Mouse (Mus musculus) retina, postnatal 7 days (tissue): Measurements from ENCODE around the gene Xpnpep1.

Experiments
- DNase-seq: peaks from one replicate; pipeline ENCODE4 v3.0.0-alpha.2; 2012; ENCODE audit warnings: low read depth, low spot score

Gene Xpnpep1

DNA sequence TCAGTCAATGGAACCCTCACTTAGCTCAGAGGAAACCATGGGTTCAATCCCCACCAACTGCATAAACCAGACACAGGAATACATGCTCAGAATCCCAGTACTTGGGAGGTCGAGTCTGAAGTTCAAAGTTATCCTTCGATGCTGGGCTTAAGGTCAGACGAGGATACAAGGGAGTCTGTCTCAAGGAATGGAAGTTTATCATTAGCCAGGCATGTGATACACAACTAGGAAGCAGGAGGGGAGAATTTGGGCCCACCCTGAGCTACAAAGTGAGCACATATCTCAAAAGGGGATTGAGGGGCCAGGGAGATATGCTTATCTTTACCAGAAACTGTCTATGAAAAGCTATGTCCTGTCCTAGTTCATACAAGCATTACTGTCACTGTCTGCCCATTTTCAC lies 7.4 kb downstream of the Xpnpep1 start:
- DNase-seq: no peak

DNA sequence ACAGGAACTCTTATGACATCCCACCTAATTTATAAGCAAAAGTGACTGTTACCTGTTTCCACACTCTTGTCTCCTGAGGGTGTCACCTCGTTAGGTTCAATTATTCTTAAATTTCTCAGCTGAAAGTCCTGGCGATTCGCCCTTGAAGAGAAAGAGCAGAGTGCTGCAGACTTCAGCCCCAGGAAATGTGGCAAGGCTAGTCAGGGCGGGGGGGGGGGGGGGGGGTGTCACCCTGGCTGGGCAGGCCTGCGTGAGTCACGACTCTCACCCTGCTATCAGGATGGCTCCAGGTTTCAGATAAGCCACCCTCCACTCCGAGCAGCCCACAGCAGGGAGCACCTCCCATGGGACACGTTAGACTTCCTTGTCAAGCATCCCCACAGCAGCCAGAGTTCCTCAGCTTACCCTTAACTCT lies 8.1 kb downstream of the Xpnpep1 start:
- DNase-seq: no peak

DNA sequence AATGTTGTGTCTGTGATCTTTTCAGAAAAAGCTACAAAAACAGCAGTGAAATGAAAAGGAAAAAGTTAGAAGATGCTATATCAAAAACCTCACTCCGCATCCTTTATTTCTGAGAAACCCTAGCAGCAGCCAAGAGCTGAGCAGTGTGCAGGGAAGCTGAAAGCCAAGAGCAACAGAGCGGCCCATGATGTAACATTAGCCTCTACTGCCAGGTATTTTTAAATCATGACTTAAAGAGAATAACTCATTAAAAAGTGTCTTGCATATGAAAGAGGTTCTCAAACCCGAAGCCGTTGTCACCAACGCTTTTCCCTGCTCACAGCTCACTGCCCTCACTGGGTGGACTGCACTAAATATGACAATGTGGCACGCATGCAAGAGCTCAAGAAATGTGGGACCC lies 9.7 kb downstream of the Xpnpep1 start:
- DNase-seq: no peak

DNA sequence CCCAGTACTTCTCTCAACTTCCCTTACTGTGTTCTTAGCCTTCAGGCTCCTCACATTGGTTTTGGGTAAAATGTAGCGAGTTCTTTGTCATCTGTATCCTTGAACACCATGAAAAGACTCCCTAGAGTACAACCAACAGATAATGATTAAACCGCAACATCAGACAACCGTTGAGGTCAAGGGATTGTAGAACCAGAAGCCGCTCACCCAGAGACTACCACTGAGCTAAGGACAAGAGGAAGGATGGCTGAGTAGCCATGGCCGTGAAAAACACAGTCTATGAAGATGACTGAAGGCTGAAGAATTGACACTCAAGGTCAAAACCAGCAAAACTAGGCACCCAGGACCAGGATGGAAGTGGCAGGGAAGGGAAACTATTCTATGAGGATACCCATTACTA lies 10.3 kb downstream of the Xpnpep1 start:
- DNase-seq: no peak

DNA sequence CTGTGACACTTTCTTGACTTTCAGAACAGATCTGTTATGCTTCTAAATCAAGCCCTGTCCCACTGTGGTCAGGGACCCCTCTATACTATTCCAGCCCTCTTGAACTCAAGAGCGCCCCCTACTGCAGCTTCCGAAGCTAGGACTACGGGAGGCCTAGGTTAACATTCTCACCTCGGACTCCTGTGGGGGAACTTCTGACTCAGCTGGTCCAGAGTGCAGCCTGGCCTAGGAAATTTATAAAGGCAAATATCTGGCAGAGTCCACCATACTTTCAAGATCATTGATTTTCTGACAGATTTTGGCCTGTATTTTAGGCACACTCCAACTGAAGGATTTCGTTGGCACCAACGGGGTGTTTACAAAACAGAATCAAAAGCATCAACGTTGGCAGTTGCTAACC lies 11.0 kb downstream of the Xpnpep1 start:
- no peak for DNase-seq

DNA sequence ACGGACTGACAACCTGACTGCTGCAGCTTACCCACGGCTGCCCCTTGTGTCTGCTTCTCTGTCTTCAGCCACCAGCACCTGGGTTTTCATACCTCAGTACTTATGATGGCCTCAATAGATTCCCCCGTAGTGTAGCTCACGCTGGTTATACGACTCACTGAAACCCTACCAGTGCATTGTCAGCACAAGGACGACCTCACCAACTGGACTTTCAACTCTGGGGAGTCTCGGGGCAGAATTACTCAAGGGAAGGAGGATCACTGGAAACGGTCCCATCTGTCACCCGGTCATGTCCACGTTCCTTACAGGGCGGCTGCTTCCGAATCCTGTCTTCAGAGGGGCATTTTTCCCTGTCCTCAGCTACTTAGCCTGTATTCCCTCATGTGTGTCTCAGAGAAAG lies 11.8 kb downstream of the Xpnpep1 start:
- DNase-seq: no peak

DNA sequence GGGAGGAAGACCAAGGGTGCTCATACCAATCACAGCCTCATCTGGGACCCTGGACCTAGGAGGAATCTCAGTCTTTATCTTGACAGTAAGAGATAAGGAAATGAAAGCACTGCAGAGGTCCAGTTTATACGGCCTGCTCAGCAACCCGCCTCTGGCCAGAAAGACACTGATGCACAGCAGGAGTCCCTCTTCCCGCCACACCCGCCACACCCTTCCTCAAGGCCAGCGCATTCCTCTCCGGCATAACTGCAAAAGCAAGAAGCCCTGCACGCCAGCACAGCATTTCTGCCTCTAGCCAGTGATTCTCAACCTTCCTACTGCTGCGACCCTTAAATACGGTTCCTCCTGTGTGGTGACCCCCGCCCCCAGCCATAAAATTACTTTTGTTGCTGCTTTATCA lies 16.8 kb downstream of the Xpnpep1 start:
- DNase-seq: no peak

DNA sequence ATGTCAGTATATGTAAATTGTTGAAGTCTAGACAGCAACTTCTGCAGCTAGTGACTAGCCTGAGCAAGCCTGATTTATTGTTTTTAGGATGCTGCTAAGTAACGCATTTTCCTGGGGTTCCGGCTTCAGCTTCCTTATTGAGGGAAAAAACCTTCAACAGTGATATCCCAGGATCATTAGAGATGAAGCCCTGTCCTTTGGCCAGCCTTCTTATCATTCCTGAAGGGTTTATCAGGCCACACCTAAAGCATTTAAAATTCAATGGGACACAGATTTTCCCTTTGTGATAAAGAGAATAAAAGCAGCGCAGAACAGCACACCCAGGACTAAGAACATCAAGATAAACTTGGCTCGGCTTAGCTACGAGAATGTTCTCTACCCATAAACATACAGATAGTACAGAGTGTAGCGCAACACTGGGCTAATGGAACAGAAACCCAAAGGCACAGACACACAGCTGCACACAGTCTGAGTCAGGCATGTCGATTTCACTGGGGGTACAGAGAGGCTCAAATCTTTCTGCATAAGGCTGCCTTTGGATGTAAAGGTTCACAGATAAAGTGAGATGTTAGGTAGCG lies 17.9 kb downstream of the Xpnpep1 start:
- no peak for DNase-seq

DNA sequence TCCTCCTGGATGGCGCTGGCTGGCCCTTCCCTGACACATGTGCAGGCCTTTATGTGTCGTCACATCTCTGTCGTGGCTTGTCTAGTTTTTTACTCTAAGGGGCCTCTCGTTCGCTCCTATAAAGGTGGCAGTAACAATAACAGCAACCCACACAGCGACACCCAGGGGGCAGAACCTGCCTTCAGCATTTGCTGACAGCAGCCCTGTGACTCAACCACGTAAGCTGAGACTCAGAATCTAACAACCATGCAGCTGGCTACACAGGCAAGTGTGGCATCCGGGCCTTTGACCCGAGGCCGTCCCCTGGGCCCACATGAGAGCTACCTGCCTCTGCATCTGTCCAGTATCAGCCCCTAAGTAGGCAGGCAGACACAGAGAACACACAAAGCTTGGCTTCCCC lies 18.5 kb downstream of the Xpnpep1 start:
- no peak for DNase-seq

DNA sequence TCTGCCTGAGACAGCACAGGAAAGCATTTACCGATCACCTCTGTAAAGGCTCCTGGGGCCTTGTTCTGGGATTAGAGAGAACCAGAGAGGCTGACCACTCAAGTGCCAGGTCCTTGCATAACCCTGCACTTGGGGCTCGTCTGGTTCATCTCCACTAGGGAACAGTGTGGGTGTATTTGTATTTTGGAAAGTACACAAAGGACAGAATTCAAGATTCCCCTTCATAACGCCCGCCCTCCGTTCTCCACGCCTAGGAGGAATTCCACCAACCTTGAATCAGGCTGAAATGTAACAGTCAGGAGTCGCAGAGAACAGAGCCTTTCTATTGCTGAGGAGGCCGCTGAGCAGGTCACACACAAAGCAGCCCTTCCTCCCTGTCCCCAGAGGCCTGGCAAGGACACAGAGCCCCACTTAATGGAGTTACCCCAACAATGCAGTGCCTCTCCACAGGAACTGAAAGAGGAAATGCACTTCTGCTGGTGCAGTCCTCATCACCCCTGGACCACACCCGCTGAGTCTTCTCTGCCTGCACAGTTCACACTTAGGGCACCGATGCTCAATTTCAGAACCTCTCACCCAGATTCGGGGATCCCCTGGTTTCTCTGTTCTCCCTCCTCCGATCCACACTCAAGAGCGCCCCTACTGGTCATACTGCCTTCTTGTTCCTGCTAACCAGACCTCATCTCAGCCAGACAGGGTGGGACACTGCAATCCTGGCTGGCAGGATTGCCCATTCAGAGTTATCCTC lies 20.1 kb downstream of the Xpnpep1 start:
- peak; percentile 31 for DNase-seq

DNA sequence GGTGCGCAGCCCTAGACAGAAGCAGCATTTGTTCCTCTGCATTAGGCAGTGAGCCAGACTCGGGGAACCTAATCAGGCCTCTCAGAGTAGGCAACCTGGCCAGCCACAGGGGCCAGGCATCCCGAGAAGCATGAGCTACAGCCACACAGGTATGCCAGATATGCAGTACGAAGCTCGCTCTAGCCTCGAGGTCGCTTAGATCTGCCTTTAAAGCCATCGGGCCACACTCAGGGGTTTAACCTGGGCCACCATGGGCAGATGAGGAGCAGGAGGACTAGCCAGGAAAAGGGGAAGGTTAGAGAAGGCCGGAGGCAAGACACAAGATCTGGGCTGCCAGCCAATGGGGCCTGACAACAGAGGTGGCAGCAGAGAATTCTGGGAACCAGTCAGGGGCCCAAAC lies 22.1 kb downstream of the Xpnpep1 start:
- DNase-seq: no peak

DNA sequence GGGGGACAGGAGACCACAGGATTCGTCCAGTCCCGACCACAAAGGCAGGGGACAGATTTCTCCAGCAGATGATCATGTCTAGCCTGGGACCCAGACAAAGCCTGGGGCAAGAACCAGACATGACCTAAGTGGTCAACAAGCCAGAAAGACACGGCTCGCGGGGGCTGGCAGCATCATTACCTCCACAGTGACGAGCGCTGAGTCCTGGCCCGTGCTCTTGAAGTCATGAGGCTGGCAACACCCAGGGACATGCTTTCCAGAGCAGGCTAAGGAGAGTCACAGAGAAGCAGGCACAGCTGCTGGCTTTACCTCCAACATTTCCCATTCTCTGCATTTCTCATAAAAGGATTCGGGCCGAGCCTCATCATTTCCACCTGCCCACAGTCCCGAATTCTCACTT lies 22.8 kb downstream of the Xpnpep1 start:
- DNase-seq: no peak

DNA sequence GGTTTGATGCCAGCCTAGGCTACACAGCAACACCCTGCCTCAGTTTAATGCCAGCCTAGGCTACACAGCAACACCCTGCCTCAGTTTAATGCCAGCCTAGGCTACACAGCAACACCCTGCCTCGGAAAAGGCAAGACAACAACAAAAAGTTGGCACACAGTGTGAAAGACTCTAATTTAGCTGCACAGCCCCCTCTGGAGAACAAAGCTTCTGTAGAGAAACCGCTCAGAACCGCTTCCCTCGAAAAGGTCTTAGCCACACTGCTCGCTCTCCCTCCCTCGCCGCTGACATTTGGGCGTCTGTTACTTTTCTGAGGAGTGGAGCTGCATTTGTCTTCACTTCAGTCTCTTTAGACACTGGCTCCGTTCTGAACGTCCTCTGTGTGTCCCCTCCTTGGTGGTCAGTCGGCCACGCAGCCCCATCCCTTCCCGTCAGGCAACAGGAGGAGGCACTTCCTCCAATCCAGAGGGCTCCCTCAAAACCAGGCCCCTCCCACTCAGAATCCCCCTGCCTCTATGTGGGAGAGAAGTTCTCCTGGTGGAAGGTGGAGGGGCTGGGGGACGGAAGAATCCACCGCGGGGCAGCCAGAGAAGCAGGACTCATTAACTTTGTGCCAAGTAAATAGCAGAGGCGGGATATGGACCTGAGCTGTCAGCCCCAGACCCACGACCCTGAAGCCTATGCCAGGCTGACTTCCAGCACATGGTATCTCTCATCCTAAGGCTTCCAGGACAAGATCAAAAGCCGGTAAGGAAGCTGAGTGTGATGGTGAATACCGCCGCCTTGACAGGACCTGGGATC lies 24.9 kb downstream of the Xpnpep1 start:
- no peak for DNase-seq

DNA sequence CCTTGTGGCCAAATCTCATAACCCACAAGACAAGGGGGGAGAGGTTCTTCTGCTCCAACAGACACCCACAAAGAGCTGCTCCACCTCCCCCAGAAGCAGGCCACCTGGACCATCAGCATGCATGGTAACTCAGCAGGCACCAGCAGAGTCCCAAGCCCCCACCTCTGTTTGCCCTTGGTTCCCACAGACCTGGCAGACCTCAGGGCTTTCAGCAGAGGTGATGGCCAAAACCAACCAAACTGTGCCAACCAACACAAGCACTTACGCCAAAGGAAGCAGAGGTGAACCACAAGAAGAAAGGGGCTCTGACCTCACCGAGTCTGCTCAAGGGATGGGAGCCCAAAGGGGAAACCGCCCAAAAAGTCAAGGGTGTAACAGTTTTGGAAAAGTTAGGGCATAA lies 26.3 kb downstream of the Xpnpep1 start:
- no peak for DNase-seq

DNA sequence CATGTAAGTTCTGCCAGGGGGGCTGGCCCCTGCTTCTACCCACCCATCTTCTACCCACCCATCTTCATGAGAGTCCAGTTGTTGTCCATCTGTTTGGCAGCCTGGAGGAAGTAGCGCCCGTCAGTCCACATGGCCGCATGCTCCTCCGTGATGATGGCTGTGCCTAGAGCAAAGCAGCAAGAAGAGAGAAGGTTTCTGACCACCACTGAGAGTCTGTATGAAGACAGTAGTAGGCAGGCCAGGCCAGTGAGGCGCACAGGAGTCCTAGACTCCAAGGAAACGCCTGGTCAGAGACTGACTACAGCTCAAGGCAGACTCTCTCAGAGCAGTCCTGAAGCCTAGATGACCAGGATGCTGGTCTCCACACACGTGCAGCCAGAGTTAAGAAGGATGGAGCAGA lies 26.7 kb downstream of the Xpnpep1 start:
- DNase-seq: no peak

DNA sequence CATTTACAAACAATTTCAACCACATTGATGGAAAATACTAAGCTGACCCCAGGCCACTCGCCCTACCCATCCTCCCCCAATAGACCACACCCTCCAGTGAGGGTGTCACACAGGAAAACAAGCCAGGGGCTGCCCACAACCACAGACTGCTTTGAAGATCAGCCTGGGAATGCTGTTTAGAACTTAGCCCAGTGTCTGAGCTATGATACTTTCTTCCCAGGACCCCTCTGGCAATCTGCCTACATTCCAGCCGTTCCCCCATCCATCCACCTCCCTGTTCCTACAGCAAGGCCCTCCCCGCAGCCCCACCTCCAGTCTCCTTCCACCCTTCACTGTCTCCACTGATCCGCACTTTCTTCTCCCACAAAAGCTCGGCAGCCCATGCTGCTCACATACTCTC lies 29.1 kb downstream of the Xpnpep1 start:
- DNase-seq: no peak

DNA sequence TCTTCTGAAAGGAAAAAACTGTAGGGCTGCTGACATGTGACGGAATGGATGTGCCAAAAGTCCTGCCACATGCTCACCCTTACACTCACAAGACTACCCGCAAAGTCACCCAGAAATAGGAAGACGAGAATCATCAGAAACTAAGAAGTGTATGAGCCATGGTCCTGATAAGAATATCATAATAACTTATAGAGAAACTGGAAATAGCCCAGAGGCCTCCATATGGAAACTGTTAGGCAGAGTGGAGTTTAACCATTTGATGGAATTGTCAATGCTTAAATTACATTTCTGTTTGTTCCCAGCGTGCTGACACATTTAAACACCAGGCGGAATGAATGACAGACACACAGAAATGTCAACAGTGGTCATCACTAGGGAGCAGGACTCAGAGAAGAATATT lies 31.1 kb downstream of the Xpnpep1 start:
- no peak for DNase-seq

DNA sequence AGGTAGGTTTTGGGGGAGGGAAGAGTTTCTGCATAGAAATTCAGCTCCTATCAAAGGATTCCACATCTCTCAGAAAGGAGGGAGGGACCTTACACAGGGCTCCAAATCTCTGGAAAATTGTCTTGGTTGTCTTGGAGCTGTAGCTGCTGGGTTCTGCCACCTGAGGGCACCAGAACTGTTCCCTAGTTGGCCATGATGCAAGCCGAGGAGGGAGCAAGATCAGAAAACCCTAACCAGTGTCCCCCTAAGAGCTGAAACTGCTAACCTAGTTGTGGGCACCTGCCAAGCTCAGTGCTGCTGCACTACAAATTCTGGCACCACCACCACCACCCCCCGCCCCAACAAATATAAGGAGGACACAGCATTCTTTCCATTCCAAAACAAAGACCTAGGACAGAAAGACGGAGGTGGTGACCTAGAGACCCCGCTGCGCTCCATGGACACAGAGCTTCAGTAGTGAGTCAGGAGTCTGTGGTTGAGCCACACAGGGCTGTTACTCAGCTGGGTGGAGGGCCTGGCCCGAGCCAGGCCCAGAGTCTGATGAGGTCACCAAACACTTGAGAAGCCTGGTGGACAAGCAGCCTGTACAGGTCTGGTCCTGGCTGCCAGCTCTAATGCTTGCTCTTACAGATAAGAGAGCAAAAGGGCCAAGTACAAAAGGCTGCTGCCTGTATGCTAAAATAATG lies 31.9 kb downstream of the Xpnpep1 start:
- DNase-seq: peak; percentile 33

DNA sequence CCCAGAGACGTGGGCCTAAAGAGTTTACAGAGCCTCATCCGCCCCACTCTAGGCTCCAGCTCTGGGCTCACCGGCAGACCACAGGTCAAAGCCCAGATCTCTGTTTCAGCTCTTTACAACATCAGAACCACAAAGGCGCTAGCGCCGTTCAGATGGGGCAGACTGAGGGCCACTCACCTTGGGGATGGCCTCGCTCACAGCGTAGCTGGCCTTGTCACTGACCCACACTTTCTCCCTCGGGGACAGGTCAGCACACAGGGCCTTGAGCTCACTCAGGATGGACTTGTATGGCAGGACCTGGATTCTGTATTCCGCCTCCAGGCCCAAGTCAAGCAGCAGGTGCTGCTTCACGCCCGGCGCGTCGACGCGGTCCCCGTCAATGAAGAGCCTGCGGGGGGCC lies 34.0 kb downstream of the Xpnpep1 start:
- no peak for DNase-seq

DNA sequence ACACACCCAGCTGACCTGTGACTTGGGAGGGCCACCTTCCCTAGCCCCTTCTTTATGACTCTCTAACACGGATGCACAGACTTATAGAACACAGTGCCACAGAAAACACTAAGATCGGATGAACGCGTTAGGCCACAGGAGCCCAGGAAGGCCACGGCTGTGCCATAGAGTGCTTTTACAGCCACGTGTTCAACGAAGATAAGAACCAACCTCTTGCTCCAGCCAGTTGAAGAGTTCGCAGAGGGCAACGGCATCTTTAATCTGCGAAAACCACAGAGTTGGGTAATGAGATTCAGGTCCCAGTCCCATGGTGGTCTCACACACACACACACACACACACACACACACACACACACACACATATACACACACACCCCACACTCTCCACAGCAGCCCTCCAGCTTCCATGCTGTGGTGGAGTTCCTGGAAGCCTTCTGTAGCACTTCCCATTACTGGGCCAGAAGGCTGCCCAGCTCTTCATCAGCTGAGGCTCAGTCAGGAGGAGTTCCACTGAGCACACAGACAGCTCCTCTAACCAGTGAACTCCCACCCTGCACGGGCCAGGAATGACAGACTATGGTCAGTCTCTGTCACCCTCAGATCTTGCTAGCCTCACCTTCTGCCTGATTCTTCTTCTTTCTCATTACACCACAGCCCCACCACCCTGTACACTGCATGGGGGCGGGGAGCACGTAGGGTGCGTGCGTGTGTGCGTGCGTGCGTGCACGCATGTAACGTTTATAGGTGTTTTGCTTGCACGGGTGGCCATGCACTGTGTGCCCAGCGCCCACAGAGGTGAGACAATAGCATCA lies 36.3 kb downstream of the Xpnpep1 start:
- DNase-seq: no peak
